ENCODE assay signal across 25 mouse cellular contexts in genomic region chr10:128259946-128260345, GRCm38 (mm10). TPM values are rescaled to one million over a fixed set of nuclear protein-coding genes. Genes with fewer than 3 reads are reported as not detected.
"Had no signal": no experiment of that assay in that cellular context is flagged by ENCODE, and none has a peak within 500 bp of the region (broad histone marks: within the 10 kb centered on the region; RNA-seq: fewer than 3 reads in every experiment).

No protein-coding gene starts in this region.

- H3K4me1 ChIP-seq: lung, embryonic 15.5 days; midbrain, embryonic 12.5 days; neural tube, embryonic 13.5 days; neural tube, embryonic 15.5 days had no signal

- H3K36me3 ChIP-seq: liver, embryonic 13.5 days; liver, embryonic 15.5 days; lung, embryonic 15.5 days; midbrain, embryonic 12.5 days; neural tube, embryonic 13.5 days; neural tube, embryonic 15.5 days had no signal

- H3K27me3 ChIP-seq: liver, embryonic 13.5 days; liver, embryonic 15.5 days; lung, embryonic 15.5 days; megakaryocyte, embryonic 14.5 days; midbrain, embryonic 12.5 days; neural tube, embryonic 13.5 days; neural tube, embryonic 15.5 days had no signal

- DNase-seq: liver, embryonic 13.5 days; liver, postnatal 0 days; lung, adult 2 months; lung, postnatal 14 days; lung, postnatal 36 days; midbrain, embryonic 14.5 days; retina, postnatal 1 day; right cerebral cortex, adult 18-20 months; right cerebral cortex, postnatal 25 days; right cerebral cortex, postnatal 4 days; spleen, adult 18-20 months had no signal

- H3K27ac ChIP-seq: lung, embryonic 15.5 days; midbrain, embryonic 12.5 days; neural tube, embryonic 13.5 days; neural tube, embryonic 15.5 days had no signal

- H3K4me3 ChIP-seq: liver, embryonic 13.5 days; liver, embryonic 15.5 days; lung, embryonic 15.5 days; megakaryocyte, embryonic 14.5 days; midbrain, embryonic 12.5 days; myocyte; neural tube, embryonic 13.5 days; neural tube, embryonic 15.5 days had no signal

RNA-seq across cellular contexts. Expression of gene Apon, which starts 6.0 kb away (rescaled TPM):
- polyA plus RNA-seq: lung, postnatal 0 days; macrophage; midbrain, embryonic 14.5 days; midbrain, embryonic 16.5 days; neural tube, embryonic 15.5 days; small intestine, adult 2 months had no signal

RNA-seq across cellular contexts. Expression of gene Apof, which starts 8.5 kb away (rescaled TPM):
- polyA plus RNA-seq: lung, postnatal 0 days; midbrain, embryonic 12.5 days; midbrain, embryonic 14.5 days; midbrain, embryonic 16.5 days; myocyte; neural tube, embryonic 11.5 days; neural tube, embryonic 13.5 days; neural tube, embryonic 15.5 days; small intestine, adult 2 months; stomach, embryonic 14.5 days had no signal

RNA-seq across cellular contexts. Expression of gene Mip, which starts 34.3 kb away (rescaled TPM):
- polyA plus RNA-seq: liver, embryonic 13.5 days; liver, embryonic 15.5 days; liver, postnatal 0 days; lung, adult 2 months; lung, embryonic 15.5 days; lung, postnatal 0 days; macrophage; myocyte; neural tube, embryonic 11.5 days; neural tube, embryonic 13.5 days; neural tube, embryonic 15.5 days; small intestine, adult 2 months; stomach, embryonic 14.5 days; stomach, embryonic 16.5 days had no signal
